Mouse (Mus musculus) ES-E14 (cell line): ENCODE data around the gene Zfp704. TPM values are rescaled to one million over a fixed set of nuclear protein-coding genes. Genes with fewer than 3 reads are reported as not detected.

ENCODE experiments used
- DNase-seq: peaks from one replicate; pipeline ENCODE4 v3.0.0-alpha.2; 2013; ENCODE audit warnings: low read depth, low spot score
- H3K27ac ChIP-seq: 2 replicates; pipeline ENCODE4 v1.5.1; 2012; ENCODE audit warnings: low read depth, mild to moderate bottlenecking, low read length, moderate library complexity, mixed read lengths; ENCODE audit not compliant: poor library complexity, insufficient read depth, severe bottlenecking
- H3K36me3 ChIP-seq: 2 replicates; pipeline ENCODE4 v1.6.1; 2012; ENCODE audit warnings: mild to moderate bottlenecking, low read length, moderate library complexity, mixed read lengths; ENCODE audit not compliant: control insufficient read depth, poor library complexity, insufficient read depth, severe bottlenecking
- H3K4me1 ChIP-seq, 2 experiments: fragments of 150-350 bp in 1 of 2; sonication (generic) in 1 of 2; 2 replicates each; pipeline ENCODE4 v1.6.1; 2012; ENCODE audit warnings: low read length in 2 of 2, mild to moderate bottlenecking in 1 of 2, mixed read lengths in 1 of 2; ENCODE audit not compliant: control insufficient read depth in 2 of 2, insufficient read depth in 2 of 2, poor library complexity in 1 of 2
- H3K4me3 ChIP-seq, 2 experiments: fragments of 150-350 bp in 1 of 2; sonication (generic) in 1 of 2; 2 replicates each; pipeline ENCODE4 v1.5.1; 2012; ENCODE audit warnings: low read length in 2 of 2, low read depth in 1 of 2, mild to moderate bottlenecking in 1 of 2, mixed read lengths in 1 of 2; ENCODE audit not compliant: insufficient read depth in 1 of 2, poor library complexity in 1 of 2, severe bottlenecking in 1 of 2
- H3K9ac ChIP-seq: 2 replicates; pipeline ENCODE4 v1.6.1; 2012; ENCODE audit warnings: low read depth, mild to moderate bottlenecking, low read length, mixed read lengths; ENCODE audit not compliant: poor library complexity, insufficient read depth, severe bottlenecking
- H3K9me3 ChIP-seq: fragments of 150-350 bp; sonication (generic); 2 replicates; pipeline ENCODE4 v1.6.1; 2012; ENCODE audit warnings: low read depth, mild to moderate bottlenecking, low read length; ENCODE audit not compliant: control insufficient read depth, insufficient read depth
- CHD2 ChIP-seq: IDR thresholded peaks from 2 replicates; pipeline ENCODE4 v1.6.1; 2014; ENCODE audit warnings: mild to moderate bottlenecking, low read depth, low read length, inconsistent platforms
- HCFC1 ChIP-seq: IDR thresholded peaks from 2 replicates; pipeline ENCODE4 v1.6.1; 2012; ENCODE audit warnings: low read length, inconsistent platforms, borderline replicate concordance; ENCODE audit not compliant: insufficient read depth
- MAFK ChIP-seq: IDR thresholded peaks from 2 replicates; pipeline ENCODE4 v1.6.1; 2014; ENCODE audit warnings: mild to moderate bottlenecking, low read depth, low read length, inconsistent platforms; ENCODE audit not compliant: insufficient read depth
- ZC3H11A ChIP-seq: IDR thresholded peaks from 2 replicates; pipeline ENCODE4 v1.6.1; 2012; ENCODE audit warnings: low read depth, mild to moderate bottlenecking, inconsistent platforms, low read length, borderline replicate concordance
- ZNF384 ChIP-seq: IDR thresholded peaks from 2 replicates; pipeline ENCODE4 v1.6.1; 2012; ENCODE audit warnings: low read depth, low read length, inconsistent platforms
- in situ Hi-C, 2 experiments: fragments of 600-800 bp; cut with MboI; formaldehyde crosslinking; loops; one replicate each; pipeline ENCODE4 v1.15.1; 2025; ENCODE audit warnings: low sequenced_read_pairs in 2 of 2, inconsistent platforms in 1 of 2; ENCODE audit not compliant: unreplicated experiment in 2 of 2
- total RNA-seq: library from RNA; depleted of rRNA; stranded (reverse); fragments of 300-350 nt; gene quantifications from 2 replicates; pipeline ENCODE4 v1.2.3, GENCODE M21; 2012

Zfp704 gene
- total RNA-seq, 1 experiment, result 11.4 TPM

DNA sequence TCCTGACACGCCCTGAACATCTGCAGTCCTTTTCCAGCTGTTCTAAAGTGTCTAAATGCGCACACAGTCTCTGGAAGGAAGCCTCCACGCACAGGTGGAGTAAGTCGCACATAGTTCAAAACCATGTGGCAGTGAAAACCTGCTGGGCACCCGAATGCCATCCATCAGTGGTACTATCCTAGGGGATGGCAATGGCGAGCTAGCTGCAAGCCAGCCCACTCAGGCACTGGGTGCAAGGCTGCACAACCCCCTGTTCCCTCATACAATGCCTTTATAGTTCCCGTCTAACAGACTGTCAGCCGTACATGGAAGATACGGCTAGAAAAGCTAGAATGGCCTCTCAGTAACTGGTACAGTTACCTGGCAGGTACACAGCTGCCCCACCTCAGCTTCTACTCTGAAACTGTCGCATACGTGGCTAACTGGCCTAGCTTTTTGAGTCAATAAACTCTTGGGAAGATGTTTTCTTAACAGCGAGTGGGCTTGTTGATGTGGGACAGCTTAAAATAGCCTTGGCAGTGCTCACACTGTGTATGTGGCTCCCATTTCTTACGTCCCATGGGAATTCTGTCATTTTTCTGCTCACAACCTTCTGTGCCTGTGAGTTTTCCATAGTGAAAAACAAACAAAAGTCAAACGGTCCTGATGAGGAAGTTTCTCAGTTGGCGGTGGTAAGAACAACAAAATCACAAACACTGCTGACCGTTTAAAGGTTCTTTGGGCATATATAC is 176.9 kb downstream of the Zfp704 start:
- in situ Hi-C loops, result no loop called here
- H3K36me3 ChIP-seq, result peaks cover 9% of the 10 kb centered on the region; the same call in 1 of the 2 replicates

DNA sequence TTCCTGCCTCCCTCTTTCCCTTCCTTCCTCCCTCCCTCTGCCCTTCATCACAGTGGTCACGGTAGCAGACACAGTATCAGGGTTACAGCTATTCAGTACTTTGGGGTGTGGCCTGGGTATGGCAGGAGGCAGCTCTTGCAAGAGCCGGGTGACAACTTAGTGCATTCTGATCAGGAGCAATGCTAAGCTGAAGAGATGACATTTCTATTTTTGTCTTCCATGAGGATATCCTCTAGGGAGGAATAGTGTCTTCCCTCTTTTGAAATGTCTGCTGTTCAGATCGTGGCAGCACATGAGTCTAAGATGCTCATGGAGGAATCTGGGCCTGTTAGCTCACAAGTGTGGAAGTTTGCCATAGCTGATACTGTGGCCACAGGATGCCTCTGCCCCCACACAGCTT is 177.7 kb downstream of the Zfp704 start:
- Histone ChIP-seq H3K27ac (no peak overlapping the region), H3K36me3 (peaks cover 5% of the 10 kb centered on the region; the same call in 1 of the 2 replicates), H3K4me3 (no peak overlapping the region), H3K4me1 (no peaks in the 10 kb centered on the region), H3K9me3 (no peaks in the 10 kb centered on the region), H3K9ac (no peak overlapping the region)
- DNase-seq, result no peak
- in situ Hi-C loops, result no loop called here
- TF ChIP-seq HCFC1 (no peak), ZC3H11A (no peak), ZNF384 (no peak)

More for the DNA sequence above, 176.9 kb downstream of the Zfp704 start:
- Histone ChIP-seq H3K4me3 (no peak overlapping the region), H3K4me1 (no peaks in the 10 kb centered on the region), H3K9ac (no peak overlapping the region), H3K27ac (no peak overlapping the region), H3K9me3 (no peaks in the 10 kb centered on the region)
- DNase-seq, result no peak
- no peak for TF ChIP-seq CHD2
- TF ChIP-seq HCFC1, result no peak
- TF ChIP-seq ZNF384, result no peak
- TF ChIP-seq MAFK, result no peak
- no peak for TF ChIP-seq ZC3H11A

DNA sequence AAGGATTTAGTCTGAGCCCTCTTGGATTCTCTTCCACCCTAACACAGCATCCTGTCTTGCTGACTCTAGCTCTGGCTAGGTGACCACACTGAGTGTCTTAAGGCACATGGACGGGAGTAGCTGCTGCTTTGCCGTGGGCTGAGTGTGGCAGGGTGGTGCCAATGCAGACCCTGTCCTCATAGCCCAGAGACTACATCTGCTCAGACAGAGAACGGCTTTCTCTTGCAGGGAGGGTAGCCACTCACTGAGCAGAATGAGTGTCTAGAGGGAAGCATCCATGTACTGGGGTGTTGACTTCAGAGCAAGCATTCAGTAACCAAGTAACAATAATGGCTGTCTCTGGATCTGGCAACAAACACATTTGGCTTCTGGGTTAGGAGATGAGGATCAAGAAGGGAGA is 179.9 kb downstream of the Zfp704 start:
- Histone ChIP-seq H3K4me3 (no peak overlapping the region), H3K4me1 (no peaks in the 10 kb centered on the region), H3K27ac (no peak overlapping the region), H3K36me3 (peaks cover 2% of the 10 kb centered on the region; the same call in 1 of the 2 replicates), H3K9me3 (no peaks in the 10 kb centered on the region), H3K9ac (no peak overlapping the region)
- in situ Hi-C loops, result no loop called here
- TF ChIP-seq ZNF384 (no peak), CHD2 (no peak), ZC3H11A (no peak), HCFC1 (no peak), MAFK (no peak)
- no peak for DNase-seq

- H3K9me3 ChIP-seq, result no peaks in the 10 kb centered on the region
- DNase-seq, result no peak
- in situ Hi-C loops, result no loop called here
These were observed 182.1 kb downstream of the Zfp704 start for GRCm38 (mm10) chr3:9427826-9428225.

More at GRCm38 (mm10) chr3:9427826-9428225, 182.1 kb downstream of the Zfp704 start:
- no peaks in the 10 kb centered on the region for H3K36me3 ChIP-seq
- H3K9ac ChIP-seq, result no peak overlapping the region
- no peaks in the 10 kb centered on the region for H3K4me1 ChIP-seq
- no peak overlapping the region for H3K4me3 ChIP-seq
- TF ChIP-seq HCFC1, result no peak
- TF ChIP-seq ZC3H11A, result no peak
- no peak for TF ChIP-seq MAFK
- TF ChIP-seq ZNF384, result no peak
- no peak for TF ChIP-seq CHD2
- no peak overlapping the region for H3K27ac ChIP-seq
